ENCODE assay signal across 8 mouse cellular contexts in genomic region chr17:46160090-46160662, GRCm38 (mm10). TPM values are rescaled to one million over a fixed set of nuclear protein-coding genes. Genes with fewer than 3 reads are reported as not detected.
DNase-seq lines count a peak whose midpoint lies in the region; ATAC-seq and TF ChIP-seq lines count a peak whose summit lies in the region.

No protein-coding gene starts in this region.

- peak; percentile 74 for TF ChIP-seq POLR2A in CH12.LX (IDR thresholded peaks at IDR 0.05; ENCODE audit: low read depth, low read length)

- H3K36me3 ChIP-seq in CH12.LX (replicated peaks in 1 of 2; ENCODE audit: control insufficient read depth in 1 of 2, insufficient read depth in 1 of 2, low read length in 1 of 2) = peaks cover 13 to 14% of the 10 kb centered on the region in 2 experiments
- H3K36me3 ChIP-seq in forebrain, embryonic 12.5 days (replicated peaks) = peaks cover 13% of the 10 kb centered on the region
- peaks cover 15% of the 10 kb centered on the region for H3K36me3 ChIP-seq in heart, postnatal 0 days (replicated peaks; ENCODE audit: control insufficient read depth, insufficient read depth, low read length)
- peaks cover 16% of the 10 kb centered on the region for H3K36me3 ChIP-seq in liver, embryonic 16.5 days (ENCODE audit: control insufficient read depth, insufficient read depth)
- H3K36me3 ChIP-seq in neural tube, embryonic 13.5 days = peaks cover 16% of the 10 kb centered on the region

- peak overlapping the region; percentile 78 for H3K9ac ChIP-seq in CH12.LX (ENCODE audit: insufficient read depth, low read depth)
- H3K9ac ChIP-seq in forebrain, embryonic 12.5 days = peak overlapping the region; percentile 85
- peak overlapping the region; percentile 39 for H3K9ac ChIP-seq in heart, postnatal 0 days (replicated peaks; ENCODE audit: low read depth, low read length)
- peak overlapping the region; percentile 88 for H3K9ac ChIP-seq in liver, embryonic 16.5 days (ENCODE audit: low read depth, low read length)
- peak overlapping the region; percentile 66 for H3K9ac ChIP-seq in neural tube, embryonic 13.5 days

- no peak for TF ChIP-seq RAD21 in CH12.LX (IDR thresholded peaks at IDR 0.05; ENCODE audit: low read depth, low read length)

- no peaks in the 10 kb centered on the region for H3K27me3 ChIP-seq in CH12.LX (replicated peaks)
- H3K27me3 ChIP-seq in forebrain, embryonic 12.5 days = no peaks in the 10 kb centered on the region
- H3K27me3 ChIP-seq in heart, postnatal 0 days (ENCODE audit: control insufficient read depth, insufficient read depth, low read length) = no peaks in the 10 kb centered on the region
- H3K27me3 ChIP-seq in liver, embryonic 16.5 days (ENCODE audit: control insufficient read depth, insufficient read depth, low read depth, low read length) = no peaks in the 10 kb centered on the region
- H3K27me3 ChIP-seq in neural tube, embryonic 13.5 days = no peaks in the 10 kb centered on the region

- peaks cover 10 to 35% of the 10 kb centered on the region in 2 experiments for H3K4me1 ChIP-seq in CH12.LX (ENCODE audit: control insufficient read depth in 1 of 2, insufficient read depth in 2 of 2)
- H3K4me1 ChIP-seq in forebrain, embryonic 12.5 days = peaks cover 22% of the 10 kb centered on the region
- H3K4me1 ChIP-seq in heart, postnatal 0 days (ENCODE audit: control insufficient read depth, insufficient read depth) = peaks cover 21% of the 10 kb centered on the region
- peaks cover 54% of the 10 kb centered on the region for H3K4me1 ChIP-seq in liver, embryonic 16.5 days (ENCODE audit: control insufficient read depth, low read depth, low read length)
- H3K4me1 ChIP-seq in neural tube, embryonic 13.5 days (replicated peaks) = peaks cover 26% of the 10 kb centered on the region

- peaks cover 15% of the 10 kb centered on the region for H3K79me2 ChIP-seq in CH12.LX (replicated peaks; ENCODE audit: control insufficient read depth, extremely low read depth, insufficient read depth, poor library complexity, severe bottlenecking)

- no peaks in the 10 kb centered on the region for H3K9me3 ChIP-seq in CH12.LX (replicated peaks; ENCODE audit: low read length)
- no peaks in the 10 kb centered on the region for H3K9me3 ChIP-seq in forebrain, embryonic 12.5 days
- H3K9me3 ChIP-seq in heart, postnatal 0 days (replicated peaks; ENCODE audit: control insufficient read depth, low read length) = no peaks in the 10 kb centered on the region
- no peaks in the 10 kb centered on the region for H3K9me3 ChIP-seq in liver, embryonic 16.5 days (replicated peaks; ENCODE audit: control insufficient read depth, low read length)
- H3K9me3 ChIP-seq in neural tube, embryonic 13.5 days = no peaks in the 10 kb centered on the region

- peak; percentile 70 for ATAC-seq in forebrain, embryonic 12.5 days (ENCODE audit: low FRiP score)
- ATAC-seq in heart, postnatal 0 days (ENCODE audit: insufficient read depth, low read depth) = peak; percentile 79
- peak; percentile 71 for ATAC-seq in liver, embryonic 16.5 days (ENCODE audit: low read depth)
- ATAC-seq in neural tube, embryonic 13.5 days (ENCODE audit: low read depth) = peak; percentile 67

- peak; percentile 90 for DNase-seq in CH12.LX (ENCODE audit: extremely low read depth)
- peak; percentile 96 for DNase-seq in c-Kit-positive CD71-positive TER-119-positive erythroid progenitor cells, embryonic 14.5 days (ENCODE audit: low spot score)
- peak; percentile 97 for DNase-seq in heart, postnatal 0 days (ENCODE audit: low spot score)
- DNase-seq in kidney, postnatal 4 days = peak; percentile 95 to 96
- peak; percentile 93 for DNase-seq in testis, postnatal 10 days (ENCODE audit: low spot score)

- H3K27ac ChIP-seq in CH12.LX (ENCODE audit: insufficient read depth, low read depth) = peak overlapping the region; percentile 85
- peak overlapping the region; percentile 84 for H3K27ac ChIP-seq in forebrain, embryonic 12.5 days
- peak overlapping the region; percentile 96 for H3K27ac ChIP-seq in heart, postnatal 0 days (ENCODE audit: low read depth)
- H3K27ac ChIP-seq in liver, embryonic 16.5 days (ENCODE audit: low read length) = peak overlapping the region; percentile 99
- peak overlapping the region; percentile 75 for H3K27ac ChIP-seq in neural tube, embryonic 13.5 days (replicated peaks)

- under 1% methylated on average over 16 of the region's 16 CpGs for WGBS in forebrain, embryonic 12.5 days
- WGBS in heart, postnatal 0 days = 0% methylated on average over 16 of the region's 16 CpGs
- WGBS in liver, embryonic 16.5 days (ENCODE audit: insufficient replicate concordance) = under 1% methylated on average over 16 of the region's 16 CpGs
- under 1% methylated on average over 16 of the region's 16 CpGs for WGBS in neural tube, embryonic 13.5 days

- dilution Hi-C loops in CH12.LX (cut with MboI; ENCODE audit: extremely low pct_ligation_motif_present, extremely low pct_unique_long_range_greater_than_20kb, low sequenced_read_pairs) = no loop called here

- TF ChIP-seq CTCF in CH12.LX (conservative IDR thresholded peaks at IDR 0.05 in 1 of 2, IDR thresholded peaks at IDR 0.05 in 1 of 2; ENCODE audit: low read depth in 2 of 2, low read length in 2 of 2) = no peak
- peak; percentile 39; the same call in 1 of the 2 replicates for TF ChIP-seq CTCF in heart, postnatal 0 days (IDR thresholded peaks at IDR 0.05; ENCODE audit: low read depth)

- H3K4me3 ChIP-seq in CH12.LX (replicated peaks in 1 of 3; ENCODE audit: low read depth in 2 of 3, low read length in 2 of 3, poor library complexity in 1 of 3) = peak overlapping the region; percentile 67 to 71 (median 67)
- peak overlapping the region; percentile 81 for H3K4me3 ChIP-seq in forebrain, embryonic 12.5 days (replicated peaks)
- H3K4me3 ChIP-seq in heart, postnatal 0 days (ENCODE audit: low read depth, low read length) = peak overlapping the region; percentile 86
- H3K4me3 ChIP-seq in liver, embryonic 16.5 days (ENCODE audit: low read depth, low read length) = peak overlapping the region; percentile 86
- peak overlapping the region; percentile 81 for H3K4me3 ChIP-seq in neural tube, embryonic 13.5 days

- peak overlapping the region; percentile 83 for H3K4me2 ChIP-seq in CH12.LX (ENCODE audit: insufficient read depth, low read depth, poor library complexity, severe bottlenecking)
- H3K4me2 ChIP-seq in forebrain, embryonic 12.5 days = peak overlapping the region; percentile 65
- peak overlapping the region; percentile 72 for H3K4me2 ChIP-seq in heart, postnatal 0 days (ENCODE audit: low read depth, low read length)
- H3K4me2 ChIP-seq in liver, embryonic 16.5 days (ENCODE audit: low read depth, low read length) = peak overlapping the region; percentile 63
- H3K4me2 ChIP-seq in neural tube, embryonic 13.5 days = peak overlapping the region; percentile 66

- no peak for TF ChIP-seq EP300 in CH12.LX (IDR thresholded peaks at IDR 0.05; ENCODE audit: low read length)
- TF ChIP-seq EP300 in heart, postnatal 0 days (IDR thresholded peaks at IDR 0.05; ENCODE audit: low read depth) = peak; percentile 57; the same call in 1 of the 2 replicates

- in situ Hi-C loops in CH12.LX (cut with MboI; ENCODE audit: low pct_ligation_motif_present, low pct_unique_long_range_greater_than_20kb, low sequenced_read_pairs) = no loop called here

RNA-seq across cellular contexts. Expression of gene Gtpbp2, which starts 0.7 kb away (rescaled TPM):
- total RNA-seq in CH12.LX (2012; rRNA removed) (40.9 and 104 TPM in 2 replicates), CH12.LX (2014; rRNA removed) (14.9 and 17.4 TPM in 2 replicates)
- 20.8 and 23.8 TPM in 2 replicates for polyA plus RNA-seq in CH12.LX (2012; ENCODE audit: insufficient read length, low read depth)
- 37.0 and 43.6 TPM in 2 replicates for polyA plus RNA-seq in forebrain, embryonic 12.5 days (2016; fragmentation: Nextera tagmentation; extraction: Ambion mirVana)
- total RNA-seq in heart, postnatal 0 days (2014; rRNA removed; ENCODE audit: low replicate concordance) = 66.4 and 99.0 TPM in 2 replicates
- 24.5 and 25.8 TPM in 2 replicates for polyA plus RNA-seq in heart, postnatal 0 days (2015; fragmentation: Nextera tagmentation; extraction: Ambion mirVana)
- 38.6 and 41.4 TPM in 2 replicates for polyA plus RNA-seq in liver, embryonic 16.5 days (2015; fragmentation: Nextera tagmentation; extraction: Ambion mirVana)
- 35.9 and 38.2 TPM in 2 replicates for polyA plus RNA-seq in neural tube, embryonic 13.5 days (2015; fragmentation: Nextera tagmentation; extraction: Ambion mirVana)

RNA-seq across cellular contexts. Expression of gene Mad2l1bp, which starts 6.8 kb away (rescaled TPM):
- total RNA-seq in CH12.LX (2012; rRNA removed) = 9.7 and 12.0 TPM in 2 replicates
- 13.9 and 16.3 TPM in 2 replicates for total RNA-seq in CH12.LX (2014; rRNA removed)
- polyA plus RNA-seq in CH12.LX (2012; ENCODE audit: insufficient read length, low read depth) = 16.8 and 19.3 TPM in 2 replicates
- polyA plus RNA-seq in forebrain, embryonic 12.5 days (2016; fragmentation: Nextera tagmentation; extraction: Ambion mirVana) = 30.6 and 31.0 TPM in 2 replicates
- total RNA-seq in heart, postnatal 0 days (2014; rRNA removed; ENCODE audit: low replicate concordance) = 19.1 and 26.9 TPM in 2 replicates
- polyA plus RNA-seq in heart, postnatal 0 days (2015; fragmentation: Nextera tagmentation; extraction: Ambion mirVana) = 32.5 and 32.6 TPM in 2 replicates
- 43.3 and 46.3 TPM in 2 replicates for polyA plus RNA-seq in liver, embryonic 16.5 days (2015; fragmentation: Nextera tagmentation; extraction: Ambion mirVana)
- polyA plus RNA-seq in neural tube, embryonic 13.5 days (2015; fragmentation: Nextera tagmentation; extraction: Ambion mirVana) = 24.1 and 30.8 TPM in 2 replicates

RNA-seq across cellular contexts. Expression of gene Rsph9, which starts 16.2 kb away (rescaled TPM):
- total RNA-seq in CH12.LX (2012; rRNA removed) (0.25 and 1.1 TPM in 2 replicates), CH12.LX (2014; rRNA removed) (not detected in 2 replicates)
- 0.61 TPM in 1 of 2 replicates, not detected in the other for polyA plus RNA-seq in CH12.LX (2012; ENCODE audit: insufficient read length, low read depth)
- 14.9 and 15.9 TPM in 2 replicates for polyA plus RNA-seq in forebrain, embryonic 12.5 days (2016; fragmentation: Nextera tagmentation; extraction: Ambion mirVana)
- total RNA-seq in heart, postnatal 0 days (2014; rRNA removed; ENCODE audit: low replicate concordance) = 0.27 and 4.5 TPM in 2 replicates
- 4.2 and 4.7 TPM in 2 replicates for polyA plus RNA-seq in heart, postnatal 0 days (2015; fragmentation: Nextera tagmentation; extraction: Ambion mirVana)
- polyA plus RNA-seq in liver, embryonic 16.5 days (2015; fragmentation: Nextera tagmentation; extraction: Ambion mirVana) = 1.1 TPM in 2 replicates
- polyA plus RNA-seq in neural tube, embryonic 13.5 days (2015; fragmentation: Nextera tagmentation; extraction: Ambion mirVana) = 17.3 and 19.9 TPM in 2 replicates

RNA-seq across cellular contexts. Expression of gene Polh, which starts 42.3 kb away (rescaled TPM):
- total RNA-seq in CH12.LX (2012; rRNA removed) (36.0 and 39.3 TPM in 2 replicates), CH12.LX (2014; rRNA removed) (40.4 and 40.8 TPM in 2 replicates)
- polyA plus RNA-seq in CH12.LX (2012; ENCODE audit: insufficient read length, low read depth) = 20.3 and 23.1 TPM in 2 replicates
- 11.2 and 12.3 TPM in 2 replicates for polyA plus RNA-seq in forebrain, embryonic 12.5 days (2016; fragmentation: Nextera tagmentation; extraction: Ambion mirVana)
- 11.0 and 13.0 TPM in 2 replicates for total RNA-seq in heart, postnatal 0 days (2014; rRNA removed; ENCODE audit: low replicate concordance)
- polyA plus RNA-seq in heart, postnatal 0 days (2015; fragmentation: Nextera tagmentation; extraction: Ambion mirVana) = 7.8 and 7.9 TPM in 2 replicates
- polyA plus RNA-seq in liver, embryonic 16.5 days (2015; fragmentation: Nextera tagmentation; extraction: Ambion mirVana) = 14.4 and 15.2 TPM in 2 replicates
- polyA plus RNA-seq in neural tube, embryonic 13.5 days (2015; fragmentation: Nextera tagmentation; extraction: Ambion mirVana) = 8.0 and 8.4 TPM in 2 replicates

RNA-seq across cellular contexts. Expression of gene Xpo5, which starts 42.4 kb away (rescaled TPM):
- 44.7 and 53.7 TPM in 2 replicates for total RNA-seq in CH12.LX (2012; rRNA removed)
- total RNA-seq in CH12.LX (2014; rRNA removed) = 56.3 and 56.5 TPM in 2 replicates
- polyA plus RNA-seq in CH12.LX (2012; ENCODE audit: insufficient read length, low read depth) = 53.3 and 55.1 TPM in 2 replicates
- 66.6 and 72.2 TPM in 2 replicates for polyA plus RNA-seq in forebrain, embryonic 12.5 days (2016; fragmentation: Nextera tagmentation; extraction: Ambion mirVana)
- total RNA-seq in heart, postnatal 0 days (2014; rRNA removed; ENCODE audit: low replicate concordance) = 22.6 and 28.9 TPM in 2 replicates
- polyA plus RNA-seq in heart, postnatal 0 days (2015; fragmentation: Nextera tagmentation; extraction: Ambion mirVana) = 9.9 and 11.7 TPM in 2 replicates
- 13.5 and 13.7 TPM in 2 replicates for polyA plus RNA-seq in liver, embryonic 16.5 days (2015; fragmentation: Nextera tagmentation; extraction: Ambion mirVana)
- 34.3 and 35.2 TPM in 2 replicates for polyA plus RNA-seq in neural tube, embryonic 13.5 days (2015; fragmentation: Nextera tagmentation; extraction: Ambion mirVana)

Comparison
In these comparisons a context has a peak if more than half of its experiments do, and no peak if none do; other contexts are left out.
1. Peak in every context shown above with its lines: DNase-seq, ATAC-seq, H3K4me3 ChIP-seq and H3K27ac ChIP-seq.